Mouse (Mus musculus) neural tube, embryonic 15.5 days (tissue): Measurements from ENCODE around the gene Sycn. TPM values are rescaled to one million over a fixed set of nuclear protein-coding genes. Genes with fewer than 3 reads are reported as not detected.
A peak's percentile ranks its signal among the peaks of the same experiment; 100 is the strongest.
"Not testable (repeated sequence)": the region's sequence is repeated elsewhere in the genome, so short reads cannot be mapped to it uniquely, and the experiment has no call there.

ENCODE experiments used
- ATAC-seq: fragments of 200-750 bp; cut with Nextera tagmentation; 2 replicates; pipeline ENCODE4 v1.8.0; 2017; ENCODE audit warnings: mild to moderate bottlenecking, moderate TSS enrichment, moderate library complexity; ENCODE audit not compliant: low FRiP score
- H3K27ac ChIP-seq: fragments of 300-500 bp; sonication (generic); replicated peaks from 2 replicates; pipeline ENCODE4 v1.5.1; 2015; ENCODE audit warnings: mild to moderate bottlenecking, inconsistent platforms
- H3K27me3 ChIP-seq: fragments of 300-500 bp; sonication (generic); replicated peaks from 2 replicates; pipeline ENCODE4 v1.6.1; 2015; ENCODE audit warnings: inconsistent platforms
- H3K36me3 ChIP-seq: fragments of 300-500 bp; sonication (generic); 2 replicates; pipeline ENCODE4 v1.6.1; 2015; ENCODE audit warnings: inconsistent platforms
- H3K4me1 ChIP-seq: fragments of 300-500 bp; sonication (generic); 2 replicates; pipeline ENCODE4 v1.6.1; 2015; ENCODE audit warnings: inconsistent platforms
- H3K4me2 ChIP-seq: fragments of 300-500 bp; sonication (generic); 2 replicates; pipeline ENCODE4 v1.6.1; 2015; ENCODE audit warnings: inconsistent platforms, mild to moderate bottlenecking, moderate library complexity
- H3K4me3 ChIP-seq: fragments of 300-500 bp; sonication (generic); replicated peaks from 2 replicates; pipeline ENCODE4 v1.5.1; 2015; ENCODE audit warnings: mild to moderate bottlenecking, inconsistent platforms
- H3K9ac ChIP-seq: fragments of 300-500 bp; sonication (generic); replicated peaks from 2 replicates; pipeline ENCODE4 v1.6.1; 2015; ENCODE audit warnings: mild to moderate bottlenecking, inconsistent platforms
- H3K9me3 ChIP-seq: fragments of 300-500 bp; sonication (generic); replicated peaks from 2 replicates; pipeline ENCODE4 v1.6.1; 2016; ENCODE audit warnings: inconsistent platforms
- WGBS: fragments of 180-500 bp; shearing (Covaris S2); methylation state at CpG from one replicate; pipeline ENCODE4 v1.1.7; 2015; ENCODE audit warnings: mixed read lengths; 5-methylcytosine and 5-hydroxymethylcytosine counted together
- polyA plus RNA-seq: library from polyadenylated mRNA; unstranded; fragments of >200 nt; fragmentation: Nextera tagmentation; extraction: Ambion mirVana; gene quantifications from 2 replicates; pipeline ENCODE4 v1.2.1, GENCODE M21; 2015

Gene Sycn
- polyA plus RNA-seq, result 1.3 TPM in 1 of 2 replicates, not detected in the other

DNA sequence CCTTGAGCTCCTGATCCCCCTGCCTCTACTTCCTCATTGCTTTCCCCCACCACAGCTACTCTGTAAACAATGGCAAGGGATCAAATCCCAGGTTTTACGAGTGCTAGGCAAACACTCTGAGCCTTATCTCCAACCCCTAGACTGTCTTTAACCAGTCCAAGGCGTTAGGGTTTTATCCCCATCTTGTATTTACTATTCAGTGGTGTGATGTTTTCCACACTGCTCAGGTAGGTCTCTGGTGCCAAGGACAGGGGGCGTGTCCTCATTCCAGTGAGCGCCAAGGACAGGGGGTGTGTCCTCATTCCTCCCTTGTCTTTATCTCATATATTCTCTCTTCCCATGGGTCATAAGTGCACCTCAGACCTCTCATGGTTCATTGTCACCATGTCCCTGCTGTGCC, at the start of gene Sycn:
Sycn (plus strand) TSS at position 360 of the 400 bp plus-strand sequence.
- no peaks in the 10 kb centered on the region for H3K9me3 ChIP-seq
- ATAC-seq, result no peak
- no peak within 1 kb of the TSS for H3K27ac ChIP-seq
- no peak within 1 kb of the TSS for H3K4me2 ChIP-seq
- H3K9ac ChIP-seq, result no peak within 1 kb of the TSS
- whole genome bisulfite sequencing, result 83% methylated on average over 4 of the region's 4 CpGs
- H3K27me3 ChIP-seq, result peaks cover 18% of the 10 kb centered on the region
- peaks cover 6% of the 10 kb centered on the region for H3K4me1 ChIP-seq
- H3K4me3 ChIP-seq, result no peak within 1 kb of the TSS
- H3K36me3 ChIP-seq, result no peaks in the 10 kb centered on the region

- Histone ChIP-seq H3K4me1 (peaks cover 16% of the 10 kb centered on the region), H3K27ac (no peak overlapping the region), H3K9ac (no peak overlapping the region), H3K27me3 (peaks cover 4% of the 10 kb centered on the region; the same call in 1 of the 2 replicates), H3K4me3 (no peak overlapping the region), H3K36me3 (no peaks in the 10 kb centered on the region), H3K4me2 (0 out of 2 replicates have a peak overlapping the region, but pooled peaks have one; percentile 4), H3K9me3 (no peaks in the 10 kb centered on the region)
- ATAC-seq, result no peak
- 37% methylated on average over 14 of the region's 14 CpGs for WGBS
Measured at GRCm38 (mm10) chr7:28490903-28491302, 49.8 kb upstream of the Sycn start.

GRCm38 (mm10) chr7:28492310-28492709, 48.4 kb upstream of the Sycn start:
- Histone ChIP-seq H3K4me1 (peaks cover 16% of the 10 kb centered on the region), H3K27ac (no peak overlapping the region), H3K4me2 (no peak overlapping the region), H3K9me3 (no peaks in the 10 kb centered on the region), H3K36me3 (no peaks in the 10 kb centered on the region), H3K4me3 (no peak overlapping the region), H3K27me3 (peaks cover 4% of the 10 kb centered on the region; the same call in 1 of the 2 replicates), H3K9ac (no peak overlapping the region)
- 92% methylated on average over 8 of the region's 8 CpGs for WGBS
- ATAC-seq, result no peak

DNA sequence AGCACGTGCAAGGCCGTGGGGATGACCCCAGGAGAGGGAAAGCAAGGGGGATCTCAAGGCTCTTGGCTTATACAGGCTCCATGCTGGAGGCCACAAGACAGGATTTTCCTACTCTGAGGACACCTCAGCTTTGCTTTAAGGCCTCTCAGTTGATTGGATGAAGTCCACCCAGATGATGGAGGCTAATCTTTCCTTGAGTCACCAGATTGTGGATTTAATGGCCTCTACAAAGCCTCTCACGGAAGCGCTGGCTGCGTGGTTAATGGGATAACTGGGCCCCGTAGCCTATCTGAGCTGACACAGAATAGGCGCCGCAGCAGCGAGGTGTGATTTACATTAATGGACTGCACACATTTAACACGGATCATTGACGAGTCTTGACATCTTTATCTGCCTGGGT, 45.3 kb upstream of the Sycn start:
- H3K4me3 ChIP-seq, result no peak overlapping the region
- ATAC-seq, result no peak
- peaks cover 7% of the 10 kb centered on the region; the same call in 1 of the 2 replicates for H3K4me1 ChIP-seq
- H3K4me2 ChIP-seq, result no peak overlapping the region
- H3K9ac ChIP-seq, result no peak overlapping the region
- H3K27ac ChIP-seq, result no peak overlapping the region; the same call in 1 of the 2 replicates
- 51% methylated on average over 11 of the region's 11 CpGs for WGBS
- H3K36me3 ChIP-seq, result no peaks in the 10 kb centered on the region
- no peaks in the 10 kb centered on the region for H3K9me3 ChIP-seq
- H3K27me3 ChIP-seq, result no peaks in the 10 kb centered on the region

GRCm38 (mm10) chr7:28505585-28505984, 35.1 kb upstream of the Sycn start:
- ATAC-seq, result no peak

DNA sequence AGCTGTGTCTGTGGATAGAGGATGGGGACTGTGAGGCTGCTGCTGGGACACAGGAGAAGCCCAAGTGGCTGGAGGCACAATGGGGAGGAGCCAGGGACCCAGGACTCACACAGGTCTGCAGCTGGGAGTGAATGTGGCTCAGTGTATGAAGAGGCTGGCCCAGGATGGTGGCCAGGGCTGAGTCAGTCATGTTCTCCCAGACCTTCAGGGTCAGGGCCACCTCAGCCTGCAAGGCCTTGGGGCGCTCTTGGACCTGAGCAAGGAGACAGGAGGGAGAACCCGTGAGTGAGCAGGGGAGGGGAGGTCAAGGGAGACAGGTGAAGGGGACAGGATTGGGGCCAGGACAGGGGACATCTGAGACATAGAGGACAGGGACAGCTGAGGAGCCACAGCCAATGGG, 31.6 kb upstream of the Sycn start:
- H3K4me2 ChIP-seq, H3K27ac ChIP-seq, H3K27me3 ChIP-seq, H3K9ac ChIP-seq, H3K4me3 ChIP-seq, H3K4me1 ChIP-seq, H3K36me3 ChIP-seq, H3K9me3 ChIP-seq, ATAC-seq: not testable (repeated sequence)
- WGBS, result 81% methylated on average over 2 of the region's 2 CpGs

More at GRCm38 (mm10) chr7:28505585-28505984, 35.1 kb upstream of the Sycn start:
- no peaks in the 10 kb centered on the region for H3K36me3 ChIP-seq
- H3K9me3 ChIP-seq, result no peaks in the 10 kb centered on the region
- no peak overlapping the region for H3K9ac ChIP-seq
- H3K4me1 ChIP-seq, result no peaks in the 10 kb centered on the region
- no peak overlapping the region for H3K4me2 ChIP-seq
- H3K27ac ChIP-seq, result no peak overlapping the region
- 8% methylated on average over 5 of the region's 5 CpGs for WGBS
- peaks cover 8% of the 10 kb centered on the region; the same call in 1 of the 2 replicates for H3K27me3 ChIP-seq
- H3K4me3 ChIP-seq, result no peak overlapping the region

- H3K36me3 ChIP-seq, H3K4me1 ChIP-seq, H3K27ac ChIP-seq, H3K27me3 ChIP-seq, H3K9ac ChIP-seq, H3K4me3 ChIP-seq, H3K9me3 ChIP-seq, H3K4me2 ChIP-seq, ATAC-seq: not testable (repeated sequence)
- 71% methylated on average over 8 of the region's 8 CpGs for WGBS
Measured at GRCm38 (mm10) chr7:28510405-28510974, 30.2 kb upstream of the Sycn start, which contains the start of gene Ifnl2. Gene Ifnl2 (minus strand): TSS chr7:28510455.

- Histone ChIP-seq H3K4me1 (no peaks in the 10 kb centered on the region), H3K4me2 (no peak overlapping the region), H3K27ac (no peak overlapping the region), H3K4me3 (no peak overlapping the region), H3K27me3 (no peaks in the 10 kb centered on the region; the same call in 1 of the 2 replicates), H3K9ac (no peak overlapping the region), H3K36me3 (no peaks in the 10 kb centered on the region), H3K9me3 (no peaks in the 10 kb centered on the region)
- ATAC-seq, result no peak
- 75% methylated on average over 8 of the region's 8 CpGs for WGBS
Measured at GRCm38 (mm10) chr7:28511441-28511840, 29.2 kb upstream of the Sycn start.

- H3K4me3 ChIP-seq, ATAC-seq, H3K27me3 ChIP-seq, H3K4me2 ChIP-seq, H3K9ac ChIP-seq, H3K36me3 ChIP-seq, H3K4me1 ChIP-seq, H3K27ac ChIP-seq, H3K9me3 ChIP-seq: not testable (repeated sequence)
- WGBS, result 81% methylated on average over 5 of the region's 6 CpGs
Measured at GRCm38 (mm10) chr7:28522536-28522935, 18.1 kb upstream of the Sycn start, which contains the start of gene Ifnl3. Gene Ifnl3 (plus strand): TSS chr7:28522836.

DNA sequence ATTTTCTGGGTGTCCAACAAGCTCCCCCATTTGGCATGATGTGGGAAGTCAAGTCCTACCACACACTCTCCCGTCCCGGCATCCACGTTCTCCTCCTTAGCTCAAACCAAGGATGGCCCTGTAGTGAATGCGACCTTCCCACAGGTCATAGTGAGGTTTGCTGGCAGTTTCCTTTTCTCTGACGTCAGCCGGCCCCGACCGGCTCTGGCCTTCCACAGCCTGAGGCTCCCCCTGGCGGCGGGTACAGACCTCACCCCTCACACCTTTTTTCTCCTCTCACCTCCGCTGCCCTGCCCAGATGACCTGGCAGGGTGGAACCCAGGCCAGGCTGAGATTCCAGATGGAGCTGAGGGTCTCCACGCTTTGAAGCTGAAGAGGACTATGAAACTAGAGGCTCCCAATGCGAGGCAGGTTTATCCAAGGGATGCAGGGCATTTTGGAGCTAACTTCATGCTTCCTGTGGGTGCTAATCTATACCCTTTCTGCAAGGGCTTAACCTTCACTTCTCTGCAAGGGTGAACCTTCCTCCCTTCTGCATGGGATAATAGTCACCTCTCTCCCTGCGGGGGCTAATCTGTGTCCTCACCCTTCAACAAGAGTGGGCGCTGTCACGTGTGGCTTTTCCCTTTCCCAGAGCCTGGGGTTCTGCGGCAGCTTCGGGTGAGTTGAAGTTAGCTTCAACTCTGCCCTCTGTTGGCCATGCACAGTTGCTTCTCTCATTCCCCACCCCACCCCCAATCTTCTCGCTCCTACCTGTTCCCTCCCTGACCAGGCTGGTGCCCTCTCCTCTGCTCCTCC, 12.6 kb upstream of the Sycn start:
- Histone ChIP-seq H3K27me3 (0 out of 2 replicates have a peak, but pooled peaks cover 5% of the 10 kb centered on the region), H3K4me1 (peaks cover 2% of the 10 kb centered on the region; the same call in 1 of the 2 replicates), H3K27ac (no peak overlapping the region), H3K9me3 (no peaks in the 10 kb centered on the region), H3K9ac (no peak overlapping the region), H3K4me2 (peak overlapping the region; percentile 13; the same call in 1 of the 2 replicates), H3K36me3 (no peaks in the 10 kb centered on the region), H3K4me3 (no peak overlapping the region)
- ATAC-seq, result no peak
- 8% methylated on average over 19 of the region's 19 CpGs for WGBS

DNA sequence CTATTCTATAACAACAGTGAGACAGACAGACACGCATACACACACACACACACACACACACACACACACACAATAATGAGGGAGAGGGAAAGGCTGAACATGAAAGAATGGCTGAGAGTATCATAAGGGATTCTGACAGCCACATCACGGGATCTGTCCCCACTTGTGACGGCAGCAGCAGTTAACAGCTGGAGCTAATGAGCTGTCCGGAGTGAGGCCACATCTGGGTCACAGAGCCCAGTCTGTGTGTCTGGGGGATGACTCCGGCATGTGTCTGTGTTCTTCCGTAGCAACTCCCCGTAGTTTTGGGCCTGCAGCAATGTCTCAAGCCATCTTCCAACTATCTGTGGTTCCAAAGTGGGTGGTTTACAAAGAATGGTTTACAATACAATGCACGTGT, 8.7 kb upstream of the Sycn start:
- no peaks in the 10 kb centered on the region for H3K9me3 ChIP-seq
- H3K27me3 ChIP-seq, result 0 out of 2 replicates have a peak, but pooled peaks cover 5% of the 10 kb centered on the region
- 76% methylated on average over 8 of the region's 8 CpGs for WGBS
- no peak overlapping the region for H3K27ac ChIP-seq
- H3K4me1 ChIP-seq, result peaks cover 2% of the 10 kb centered on the region; the same call in 1 of the 2 replicates
- no peak overlapping the region for H3K4me2 ChIP-seq
- H3K9ac ChIP-seq, result no peak overlapping the region
- ATAC-seq, result no peak
- H3K4me3 ChIP-seq, result no peak overlapping the region
- H3K36me3 ChIP-seq, result no peaks in the 10 kb centered on the region

- ATAC-seq, H3K4me1 ChIP-seq, H3K27me3 ChIP-seq, H3K36me3 ChIP-seq, H3K4me2 ChIP-seq, H3K9ac ChIP-seq, H3K27ac ChIP-seq, H3K9me3 ChIP-seq, H3K4me3 ChIP-seq: not testable (repeated sequence)
- 91% methylated on average over 6 of the region's 6 CpGs for WGBS
Measured at GRCm38 (mm10) chr7:28538886-28539285, 1.8 kb upstream of the Sycn start.
